Mouse (Mus musculus) c-Kit-positive CD71-positive TER-119-negative erythroid progenitor cells, embryonic 14.5 days (primary cell): ENCODE measurements at regions not wholly inside any gene's neighbourhood (a gene's known extent, or its start where the extent isn't known, plus 50 kb on each side); places are given as distances from the start of the nearest gene placed in this dataset.

ENCODE experiments used
- DNase-seq: peaks from one replicate; pipeline ENCODE4 v3.0.0-alpha.2; 2013; ENCODE audit warnings: low read depth

GRCm38 (mm10) chr8:33997676-33998075 is 113.9 kb downstream of the Gm10131 start:
- no peak for DNase-seq

- no peak for DNase-seq
Measured at GRCm38 (mm10) chr8:33992946-33993345, 118.6 kb downstream of the Gm10131 start.

- DNase-seq: no peak
Measured at GRCm38 (mm10) chr8:33991917-33992875, 119.3 kb downstream of the Gm10131 start.

GRCm38 (mm10) chr8:33991165-33991916 is 120.2 kb downstream of the Gm10131 start:
- no peak for DNase-seq

GRCm38 (mm10) chr8:33990039-33990438 is 121.5 kb downstream of the Gm10131 start:
- no peak for DNase-seq

- no peak for DNase-seq
Measured at GRCm38 (mm10) chr8:33987755-33988104, 123.8 kb downstream of the Gm10131 start.

GRCm38 (mm10) chr8:33987091-33987754 is 124.3 kb downstream of the Gm10131 start:
- no peak for DNase-seq

GRCm38 (mm10) chr8:33986657-33987056 is 124.9 kb downstream of the Gm10131 start:
- DNase-seq: no peak

- no peak for DNase-seq
Measured at GRCm38 (mm10) chr8:33985430-33985977, 126.0 kb downstream of the Gm10131 start.

GRCm38 (mm10) chr8:33981629-33982028 is 129.9 kb downstream of the Gm10131 start:
- DNase-seq: peak; percentile 34

GRCm38 (mm10) chr8:33980999-33981398 is 130.5 kb downstream of the Gm10131 start:
- DNase-seq: no peak
